Mouse (Mus musculus): Measurements from ENCODE around the gene Llcfc1.

GRCm38 (mm10) chr6:41701245-41701644 is 17.0 kb downstream of the Llcfc1 start:
- TF ChIP-seq GATA1 (IDR thresholded peaks at IDR 0.05; ENCODE audit: borderline replicate concordance, low read length): no peak
- no peak for TF ChIP-seq FLI1 (IDR thresholded peaks at IDR 0.05; ENCODE audit: low read length)
